Mouse (Mus musculus): Measurements from ENCODE around the gene Gga1.

DNA sequence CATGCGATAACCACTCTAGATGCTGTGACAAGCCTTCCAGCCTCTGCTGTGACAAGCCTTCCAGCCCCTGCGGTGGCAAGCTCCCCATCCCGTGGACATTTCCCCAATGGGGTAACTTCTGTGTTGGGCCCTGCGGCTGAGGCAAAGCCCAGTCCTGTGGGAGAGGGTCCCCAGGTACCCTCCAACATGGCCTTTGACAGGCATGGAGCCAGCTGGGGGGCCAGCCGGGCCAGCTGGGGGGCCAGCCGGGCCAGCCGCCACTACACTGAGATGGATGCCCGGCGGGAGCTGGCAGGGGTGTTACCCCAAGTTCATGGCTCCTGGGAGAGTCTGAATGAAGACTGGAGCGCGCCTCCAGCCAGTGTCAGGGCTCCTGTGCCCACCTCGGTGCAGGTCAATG lies 27.5 kb upstream of the Gga1 start:
- TF ChIP-seq TAL1 (IDR thresholded peaks at IDR 0.05; ENCODE audit: low read length) = no peak
- TF ChIP-seq GATA1 (IDR thresholded peaks at IDR 0.05; ENCODE audit: low read length) = no peak
